Mouse (Mus musculus) erythroblast, embryonic 14.5 days (primary cell): ENCODE data around the gene Pik3cb. TPM values are rescaled to one million over a fixed set of nuclear protein-coding genes. Genes with fewer than 3 reads are reported as not detected.

Experiments
- H3K27me3 ChIP-seq: 2 replicates; pipeline ENCODE4 v1.6.1; 2012; ENCODE audit warnings: inconsistent platforms; ENCODE audit not compliant: control insufficient read depth
- H3K36me3 ChIP-seq: 2 replicates; pipeline ENCODE4 v1.6.1; 2012; ENCODE audit warnings: mild to moderate bottlenecking, inconsistent platforms; ENCODE audit not compliant: control insufficient read depth
- H3K4me1 ChIP-seq: 2 replicates; pipeline ENCODE4 v1.6.1; 2012; ENCODE audit warnings: inconsistent platforms; ENCODE audit not compliant: control insufficient read depth
- H3K4me3 ChIP-seq: replicated peaks from 2 replicates; pipeline ENCODE3; 2012; ENCODE audit warnings: moderate library complexity, mild to moderate bottlenecking, inconsistent platforms
- H3K9me3 ChIP-seq: 2 replicates; pipeline ENCODE4 v1.6.1; 2012; ENCODE audit warnings: low read length, inconsistent platforms, mixed read lengths; ENCODE audit not compliant: control insufficient read depth
- GATA1 ChIP-seq: IDR thresholded peaks from 2 replicates; pipeline ENCODE4 v1.6.1; 2012; ENCODE audit warnings: low read length, inconsistent platforms, mixed read lengths
- TAL1 ChIP-seq: IDR thresholded peaks from 3 replicates; pipeline ENCODE4 v1.6.1; 2012; ENCODE audit warnings: low read length, inconsistent platforms, mixed read lengths
- polyA plus RNA-seq: library from polyadenylated mRNA; stranded (reverse); fragments of >175 nt; gene quantifications from 2 replicates; pipeline ENCODE4 v1.2.3, GENCODE M21; 2012

Pik3cb gene
- polyA plus RNA-seq, 1 experiment, result 0.11 TPM

DNA sequence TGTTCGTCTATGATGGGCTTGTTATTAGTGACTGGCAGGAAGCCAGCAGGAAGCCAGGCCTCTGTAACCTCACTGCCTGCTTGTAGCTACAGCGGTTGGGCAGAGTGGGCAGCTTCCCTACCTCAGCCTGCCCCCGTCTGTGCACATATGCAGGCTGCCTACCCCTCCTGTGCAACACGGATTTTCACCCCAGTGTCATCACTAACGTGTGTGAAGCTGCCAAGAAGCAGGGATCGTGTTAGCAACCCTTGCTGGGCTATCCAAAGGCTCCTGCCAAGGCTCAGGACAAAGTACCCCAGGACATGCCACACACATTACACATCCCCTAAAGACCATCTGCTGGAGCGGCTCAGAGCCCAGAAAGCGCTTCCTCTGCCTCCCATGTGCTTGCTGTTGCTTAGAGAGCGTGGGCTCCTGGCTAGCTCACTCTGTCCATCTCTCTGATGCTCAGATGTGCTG, 140.5 kb downstream of the Pik3cb start:
- Histone ChIP-seq H3K4me3 (no peak overlapping the region), H3K36me3 (peaks cover 8% of the 10 kb centered on the region), H3K4me1 (no peaks in the 10 kb centered on the region), H3K9me3 (no peaks in the 10 kb centered on the region), H3K27me3 (no peaks in the 10 kb centered on the region)
- TF ChIP-seq TAL1 (no peak), GATA1 (no peak)

DNA sequence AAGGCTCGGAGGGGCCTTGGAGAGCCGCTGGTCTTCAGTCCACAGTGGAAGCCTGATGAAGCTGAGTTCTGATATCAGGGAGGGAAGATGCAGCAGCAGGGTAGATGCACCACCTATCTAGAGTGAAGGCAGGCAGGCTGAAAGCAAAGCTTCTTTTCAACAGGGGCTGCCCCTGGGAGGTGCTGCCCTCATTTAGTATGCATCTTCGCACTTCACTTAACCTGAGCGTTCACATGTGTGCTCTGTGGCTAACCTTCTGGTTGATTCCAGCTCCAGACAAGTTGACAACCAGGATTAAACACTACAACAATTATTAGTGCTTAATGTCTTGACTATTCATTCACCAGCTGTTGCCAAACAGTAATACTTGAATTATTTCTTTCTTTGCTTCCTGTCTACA, 146.3 kb downstream of the Pik3cb start:
- H3K36me3 ChIP-seq, result no peaks in the 10 kb centered on the region; the same call in none of the 2 replicates
- TF ChIP-seq GATA1 (no peak), TAL1 (no peak)
- H3K4me3 ChIP-seq, result no peak overlapping the region
- no peaks in the 10 kb centered on the region for H3K27me3 ChIP-seq
- H3K9me3 ChIP-seq, result no peaks in the 10 kb centered on the region
- H3K4me1 ChIP-seq, result no peaks in the 10 kb centered on the region

GRCm38 (mm10) chr9:98987131-98987530, 153.3 kb downstream of the Pik3cb start:
- peak overlapping the region; percentile 79 for H3K4me3 ChIP-seq

More at GRCm38 (mm10) chr9:98987131-98987530, 153.3 kb downstream of the Pik3cb start:
- TF ChIP-seq TAL1 (no peak), GATA1 (no peak)
- no peaks in the 10 kb centered on the region for H3K9me3 ChIP-seq
- no peaks in the 10 kb centered on the region for H3K36me3 ChIP-seq
- peaks cover 25% of the 10 kb centered on the region for H3K27me3 ChIP-seq
- H3K4me1 ChIP-seq, result peaks cover 18% of the 10 kb centered on the region

Other genes with a start within 250 kb of the Pik3cb start
- not detected in 2 replicates for gene 7420426K07Rik, start 237.5 kb downstream of the Pik3cb start, polyA plus RNA-seq
- gene Foxl2, start 185.3 kb downstream of the Pik3cb start, polyA plus RNA-seq, result not detected in 2 replicates
- 0.14 and 0.24 TPM in 2 replicates for gene Faim, start 154.2 kb downstream of the Pik3cb start, polyA plus RNA-seq
- gene Gm1123, start 104.9 kb downstream of the Pik3cb start, polyA plus RNA-seq, result not detected in 2 replicates
- gene Faiml, start 96.6 kb upstream of the Pik3cb start, polyA plus RNA-seq, result not detected in 2 replicates
- 0.19 and 0.29 TPM in 2 replicates for gene Cep70, start 102.7 kb upstream of the Pik3cb start, polyA plus RNA-seq
- not detected in 2 replicates for gene Esyt3, start 217.9 kb upstream of the Pik3cb start, polyA plus RNA-seq